Mouse (Mus musculus) lung, postnatal 14 days (tissue): ENCODE data around the gene Ckap2.

Experiments used
- DNase-seq: peaks from one replicate; pipeline ENCODE4 v3.0.0; 2021

The Ckap2 gene

DNA sequence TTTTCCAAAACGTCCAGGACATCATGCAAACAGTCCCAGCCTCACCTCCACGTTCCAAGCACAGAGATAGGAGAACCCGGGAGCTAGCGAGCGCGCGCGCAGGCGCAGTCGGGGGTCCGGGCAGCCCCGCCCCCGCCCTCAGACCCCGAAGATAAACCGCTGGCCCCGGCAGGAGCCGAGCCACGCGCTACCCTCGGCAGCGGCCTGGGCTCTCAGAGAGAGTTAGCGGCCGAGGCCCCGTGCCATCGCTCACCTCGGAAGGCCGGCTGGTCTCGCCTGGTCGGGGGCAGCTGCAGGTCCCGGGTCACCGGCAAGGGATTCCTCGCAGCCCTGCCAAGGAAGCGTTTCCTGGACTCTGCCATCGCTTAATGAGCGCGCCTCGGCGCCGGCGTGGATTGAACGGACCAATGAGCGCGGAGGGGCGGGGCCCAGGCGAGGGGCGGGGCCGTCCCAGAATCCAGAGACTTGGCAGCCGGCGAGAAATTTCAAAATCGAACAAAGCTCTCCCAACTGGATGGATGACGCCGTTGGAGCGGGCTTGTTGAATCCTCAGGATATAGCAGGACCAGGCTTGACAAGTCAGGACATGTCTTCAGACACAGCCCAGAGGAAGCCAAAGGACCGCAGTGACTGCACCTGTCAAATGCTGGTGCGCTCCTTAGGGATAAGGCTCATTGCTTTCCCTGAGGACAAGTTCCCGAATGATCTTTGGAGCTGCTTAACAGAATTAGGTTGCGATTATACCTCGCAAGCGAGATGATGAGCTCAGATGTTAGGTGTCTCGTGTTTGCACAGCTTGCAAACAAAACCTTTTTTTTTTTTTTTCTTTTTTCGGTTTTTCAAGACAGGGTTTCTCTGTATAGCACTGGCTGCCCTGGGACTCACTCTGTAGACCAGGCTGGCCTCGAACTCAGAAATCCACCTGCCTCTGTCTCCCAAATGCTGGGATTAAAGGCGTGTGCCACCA is at the start of gene Ckap2:
TSS of gene Ckap2 (minus strand) at position 389 of the 967 bp plus-strand sequence.
- DNase-seq = peak; percentile 91

DNA sequence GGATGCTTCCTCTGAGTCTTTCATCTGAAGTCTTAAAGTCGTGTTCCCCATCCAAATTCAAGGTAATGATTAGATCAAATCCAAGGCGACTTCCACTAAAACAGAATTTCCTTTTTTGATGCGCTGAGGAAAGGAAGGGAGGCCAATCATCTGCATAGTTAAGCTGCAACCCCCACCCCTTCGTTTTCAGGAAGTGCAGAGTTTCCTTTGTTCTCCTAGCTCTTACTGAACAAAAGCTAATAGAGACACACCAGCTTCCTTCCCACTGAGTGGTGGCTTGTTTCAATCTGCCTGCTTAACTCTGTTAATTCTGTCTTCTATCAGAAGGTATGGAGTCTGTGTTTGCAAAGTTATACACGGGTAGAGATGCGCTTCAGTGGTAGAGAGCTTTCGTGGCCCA is 43.0 kb upstream of the Ckap2 start:
- peak; percentile 32 for DNase-seq

DNA sequence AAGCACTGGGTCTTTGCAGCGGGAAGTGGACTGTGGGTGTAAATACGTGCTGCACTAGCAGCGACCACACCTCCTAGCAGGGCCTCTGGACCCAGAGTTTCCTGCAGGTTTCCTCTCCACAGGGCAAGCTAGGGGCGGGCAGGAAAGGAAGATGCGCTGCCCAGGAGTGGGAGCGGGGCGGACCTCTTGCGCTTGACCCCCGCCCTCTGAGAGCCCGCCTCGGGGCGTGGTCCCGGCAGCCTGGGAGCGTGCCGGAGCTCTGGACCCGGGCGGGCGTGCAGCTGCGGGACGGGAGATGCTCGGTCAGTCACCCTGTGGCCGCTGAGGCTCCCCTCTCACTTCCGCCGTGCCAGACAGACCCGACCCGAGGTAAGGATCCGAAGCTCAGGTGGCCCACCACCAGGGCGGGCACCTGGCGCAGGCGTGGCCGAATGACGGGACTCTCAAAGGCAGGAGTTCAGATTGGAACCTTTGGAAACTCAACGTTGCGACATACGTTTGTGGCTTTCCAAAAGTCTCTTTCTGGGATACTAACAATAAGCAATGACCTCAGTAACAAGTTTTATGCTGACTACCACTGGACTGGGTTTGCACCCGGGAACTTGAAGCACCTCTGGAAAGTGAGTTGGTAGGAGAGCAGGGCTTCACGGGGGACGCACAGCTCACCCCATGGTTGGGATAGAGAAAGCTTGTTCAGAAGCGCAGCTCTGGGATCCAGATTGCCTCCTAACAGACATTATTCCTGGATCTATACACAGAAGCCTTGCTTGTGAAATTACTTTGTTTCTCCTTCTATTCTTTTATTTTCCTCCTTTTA is 41.6 kb upstream of the Ckap2 start, which contains the start of gene Thsd1:
TSS of gene Thsd1 (plus strand) at position 253 of the 817 bp plus-strand sequence.
- DNase-seq = peak; percentile 77

DNA sequence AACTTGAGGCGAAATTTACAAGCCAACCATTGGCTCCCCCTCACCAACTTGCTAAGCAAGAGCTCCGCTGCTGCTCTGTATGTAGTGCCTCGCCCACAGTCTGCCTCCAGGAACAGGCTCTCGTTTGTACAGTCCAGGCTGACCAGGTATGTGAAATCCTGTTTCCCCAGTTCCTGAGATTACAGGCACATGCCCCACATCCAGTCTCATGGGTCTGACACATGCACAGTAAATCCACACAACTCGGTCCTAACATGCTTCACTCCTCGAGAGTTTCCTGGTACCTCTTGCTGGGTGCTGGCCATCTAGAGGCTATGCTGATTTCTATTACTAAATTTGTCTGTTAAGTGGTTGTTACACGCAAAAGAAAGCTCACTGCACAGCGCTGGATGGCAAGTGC is 40.7 kb upstream of the Ckap2 start:
- no peak for DNase-seq

DNA sequence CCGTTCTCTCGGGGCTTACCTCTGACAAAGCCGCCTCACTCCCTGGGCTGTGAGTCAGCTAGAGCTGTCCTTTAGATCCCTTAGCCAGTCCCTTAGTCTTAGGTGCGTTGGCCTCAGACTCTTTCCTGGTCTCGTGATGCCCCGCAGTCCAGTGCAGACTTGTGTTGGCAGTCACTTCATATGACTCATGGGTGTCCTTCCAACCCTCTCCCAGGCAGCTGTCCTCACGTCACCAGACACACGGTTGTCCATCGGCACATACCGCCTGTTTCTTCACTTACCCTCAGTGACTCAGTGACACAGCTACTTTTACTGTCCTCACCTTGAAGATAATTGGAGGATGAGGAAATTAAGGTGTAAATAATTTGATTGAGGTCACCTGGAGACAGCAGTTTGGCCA is 29.2 kb upstream of the Ckap2 start:
- no peak for DNase-seq

DNA sequence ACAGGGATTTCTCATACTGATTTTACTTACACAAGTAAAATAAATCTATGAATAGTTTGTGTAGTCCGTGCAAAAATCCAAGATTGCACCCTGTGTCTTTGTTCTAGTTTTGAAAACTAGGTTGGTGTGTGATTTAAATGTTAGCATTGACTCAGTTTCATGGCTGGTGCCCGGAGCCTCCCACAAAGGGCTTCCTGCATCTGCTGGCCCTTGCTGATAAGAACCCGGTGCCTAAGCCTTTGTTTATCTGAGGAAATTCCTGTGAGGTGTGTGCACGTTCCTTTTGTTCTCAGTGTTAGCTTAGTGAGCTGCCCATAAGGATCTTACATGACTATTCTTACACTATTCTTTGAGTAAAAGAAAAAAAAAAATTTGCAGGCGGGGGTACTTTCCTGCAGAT is 23.4 kb upstream of the Ckap2 start:
- DNase-seq = peak; percentile 45

DNA sequence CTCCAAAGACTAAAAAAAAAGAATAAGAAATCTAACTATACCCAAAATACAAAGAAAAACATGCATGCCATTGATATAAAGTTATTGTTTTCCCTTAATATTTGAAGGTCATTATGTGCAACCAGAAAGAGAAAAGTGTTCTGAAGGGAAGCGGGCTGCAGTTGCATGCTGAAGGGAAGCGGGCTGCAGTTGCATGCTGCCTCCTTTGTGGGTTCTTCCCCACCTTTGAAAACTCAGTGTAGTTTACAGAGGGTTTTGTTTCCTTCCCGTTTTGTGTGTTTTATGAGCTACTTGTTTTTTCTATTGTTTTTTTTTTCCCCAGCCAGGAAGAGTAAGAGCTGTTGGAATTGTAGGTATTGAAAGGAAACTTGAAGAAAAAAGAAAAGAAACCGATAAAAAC is 21.9 kb upstream of the Ckap2 start:
- no peak for DNase-seq

DNA sequence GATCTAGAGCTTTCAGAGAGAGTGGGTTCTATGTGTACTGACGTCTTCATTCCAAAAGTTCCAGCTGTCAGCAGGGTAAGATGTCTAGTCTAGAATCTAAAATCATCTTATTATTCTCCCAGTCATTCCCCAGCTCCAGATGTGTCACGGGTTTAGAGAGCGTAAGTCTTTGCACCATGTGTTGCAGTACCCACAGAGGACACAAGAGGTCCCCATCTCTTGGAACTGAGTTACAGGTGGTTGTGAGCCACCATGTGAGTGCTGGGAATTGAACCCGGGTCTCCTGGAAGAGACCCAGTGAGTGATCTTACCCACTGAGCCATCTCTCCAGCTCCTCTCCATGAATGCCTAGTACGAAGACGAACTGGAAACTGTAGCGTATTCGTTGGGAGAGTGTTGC is 13.9 kb upstream of the Ckap2 start:
- no peak for DNase-seq

DNA sequence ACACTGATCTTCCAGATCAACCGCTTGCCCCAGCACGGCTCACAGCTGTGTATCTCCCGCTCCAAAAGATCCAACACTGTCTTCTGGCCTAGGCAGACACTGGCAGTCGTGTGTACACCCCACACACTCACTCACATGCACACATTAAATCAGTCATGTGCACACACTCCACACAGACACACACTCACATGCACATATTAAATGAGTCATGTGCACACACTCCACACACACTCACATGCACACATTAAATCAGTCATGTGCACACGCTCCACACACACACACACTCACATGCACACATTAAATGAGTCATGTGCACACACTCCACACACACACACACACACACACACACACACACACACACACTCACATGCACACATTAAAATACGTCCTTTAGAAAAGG is 12.3 kb upstream of the Ckap2 start:
- DNase-seq = no peak

DNA sequence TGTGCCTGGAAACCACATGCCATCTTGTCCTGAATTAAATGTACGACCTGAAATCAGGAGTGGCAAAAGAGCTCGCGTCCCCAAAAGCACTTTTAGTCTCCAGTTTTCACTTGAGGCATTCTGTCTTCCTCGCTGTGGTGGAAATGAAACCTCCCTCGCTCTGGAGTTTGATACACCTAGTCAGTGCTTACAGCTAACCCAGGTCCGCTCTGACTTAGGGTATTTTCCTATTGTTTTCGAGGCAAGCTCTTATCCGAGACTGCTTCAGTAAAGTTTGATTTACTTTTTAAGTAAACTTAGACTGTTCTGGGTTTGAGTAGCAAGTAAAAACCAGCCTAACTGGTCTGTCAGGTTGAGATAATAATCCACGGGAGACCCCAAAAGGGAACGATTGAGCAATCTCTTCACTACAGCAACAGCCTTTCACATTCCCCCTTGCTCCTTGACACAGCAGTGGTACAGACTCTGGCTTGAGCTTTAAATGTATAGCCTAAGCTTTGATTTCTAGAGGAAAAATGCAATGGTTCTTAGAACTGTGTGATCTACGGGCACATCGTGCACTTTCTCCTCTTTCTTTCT is 7.9 kb upstream of the Ckap2 start:
- peak; percentile 39 for DNase-seq

DNA sequence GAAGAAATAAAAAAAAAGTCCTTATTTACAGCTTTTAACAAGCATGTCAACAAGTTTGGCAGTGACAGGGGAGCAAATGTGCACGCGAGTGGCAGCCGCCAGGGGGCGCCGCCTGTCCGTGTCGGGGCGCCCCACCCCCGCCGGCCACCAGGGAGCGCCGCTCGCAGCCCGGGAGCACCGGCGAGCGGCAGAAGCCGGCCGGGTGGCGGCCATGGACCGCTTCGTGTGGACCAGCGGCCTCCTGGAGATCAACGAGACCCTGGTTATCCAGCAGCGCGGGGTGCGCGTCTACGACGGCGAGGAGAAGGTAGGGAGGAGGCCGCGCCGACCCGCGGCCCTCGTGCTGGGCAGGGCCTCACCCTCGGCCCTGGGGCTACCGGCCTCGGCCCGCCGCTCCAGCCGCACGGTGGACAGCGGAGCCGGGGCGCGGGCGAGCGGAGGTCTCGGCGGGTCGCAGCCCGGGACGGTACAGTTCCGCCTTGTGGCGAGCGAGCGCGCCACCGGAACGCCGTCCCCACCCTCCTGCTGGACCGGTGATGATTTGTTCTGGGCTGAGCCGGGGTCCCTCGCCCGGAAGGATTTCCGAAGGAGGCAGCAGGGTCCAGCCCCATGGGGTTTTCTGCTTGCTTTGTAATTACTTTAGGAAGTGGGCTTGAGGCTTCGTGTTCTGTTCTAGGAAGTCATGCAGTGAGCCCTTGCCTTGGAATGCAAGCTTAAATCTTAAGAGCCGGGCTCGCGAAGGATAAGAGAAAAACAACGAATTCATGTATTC is 7.2 kb upstream of the Ckap2 start, which contains the start of gene Vps36:
TSS of gene Vps36 (plus strand) at position 150 of the 772 bp plus-strand sequence.
- DNase-seq = peak; percentile 92

DNA sequence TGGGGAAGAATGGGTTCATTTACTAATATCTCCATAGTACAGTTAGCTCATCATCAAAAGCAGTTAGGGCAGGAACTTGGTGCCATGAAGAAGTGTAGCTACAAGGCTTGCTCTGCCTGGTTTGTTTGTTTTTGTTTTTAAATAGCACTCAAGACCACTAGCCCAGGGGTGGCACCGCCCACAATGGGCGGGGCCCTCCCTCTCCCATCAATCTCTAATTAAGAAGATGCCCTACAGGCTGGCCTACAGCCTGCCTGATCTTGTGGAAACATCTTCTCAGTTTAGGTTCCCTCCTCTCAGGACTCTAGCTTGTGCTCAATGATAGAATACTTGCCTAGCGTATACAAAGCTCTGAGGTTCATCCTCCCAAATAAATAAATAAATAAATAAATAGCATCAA is 735 bp downstream of the Ckap2 start:
- no peak for DNase-seq

DNA sequence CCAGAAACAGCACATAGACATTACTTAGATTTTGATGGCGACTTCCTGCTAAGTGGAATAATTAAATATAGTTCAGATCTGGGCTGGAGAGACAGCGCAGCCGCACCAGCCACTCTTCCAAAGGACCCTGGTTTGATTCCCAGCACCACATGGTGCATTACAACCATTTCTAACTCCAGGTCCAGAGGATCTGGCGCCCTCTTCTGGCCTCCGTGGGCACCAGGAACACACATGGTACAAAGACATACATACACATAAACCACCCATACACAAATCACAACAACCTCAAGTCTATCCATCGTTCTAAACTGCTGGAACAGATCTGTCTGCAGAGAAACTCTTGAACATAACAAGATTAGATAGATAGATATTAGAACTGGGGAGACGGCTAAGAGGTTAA is 9.7 kb downstream of the Ckap2 start:
- DNase-seq = no peak

DNA sequence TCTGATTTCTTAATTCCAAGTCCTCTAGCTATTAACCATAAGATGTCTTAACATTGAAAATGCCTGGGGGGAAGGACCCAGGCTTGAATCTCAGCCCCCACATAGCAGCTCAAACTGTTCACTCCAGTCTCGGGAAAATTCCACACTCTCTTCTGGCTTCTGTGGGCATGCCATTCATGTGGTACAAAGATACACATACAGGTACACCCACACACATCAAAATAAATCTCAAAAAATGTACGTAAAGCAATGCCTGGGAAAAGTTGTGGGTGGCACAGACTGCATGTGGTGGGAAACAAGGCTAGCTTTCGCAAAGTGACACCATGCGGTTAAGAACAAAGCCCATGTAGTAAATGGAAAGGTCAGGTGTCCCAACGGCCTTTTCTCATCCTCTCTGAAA is 16.5 kb downstream of the Ckap2 start:
- DNase-seq = no peak

DNA sequence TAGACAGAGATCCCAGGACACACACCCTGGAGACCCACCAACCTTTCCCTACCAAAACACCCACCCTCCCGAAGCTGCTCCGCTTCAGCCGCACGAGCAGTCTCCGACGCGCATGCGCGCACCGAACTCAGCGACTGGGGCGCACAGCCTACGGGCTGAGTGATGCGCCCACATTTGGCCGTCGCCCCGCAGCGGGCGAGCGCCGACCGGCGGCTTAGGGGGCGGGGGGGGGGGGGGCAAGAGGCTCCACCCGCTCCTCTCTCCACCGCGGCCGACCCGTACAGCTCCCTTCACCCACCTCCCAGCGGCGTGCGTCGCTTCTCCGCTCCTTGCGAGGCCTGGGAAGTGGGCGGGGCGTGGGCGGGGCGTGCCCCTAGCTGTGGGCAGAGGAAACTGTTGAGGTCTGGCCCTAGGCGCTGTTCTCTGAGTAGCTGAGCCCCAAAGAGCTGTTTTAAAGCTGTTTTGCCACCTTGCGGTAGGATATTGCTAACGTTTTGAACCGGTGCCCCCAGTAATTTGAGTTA is 19.5 kb downstream of the Ckap2 start, which contains the start of gene Nek3:
TSS of gene Nek3 (minus strand) at position 356 of the 524 bp plus-strand sequence.
- DNase-seq = peak; percentile 85

DNA sequence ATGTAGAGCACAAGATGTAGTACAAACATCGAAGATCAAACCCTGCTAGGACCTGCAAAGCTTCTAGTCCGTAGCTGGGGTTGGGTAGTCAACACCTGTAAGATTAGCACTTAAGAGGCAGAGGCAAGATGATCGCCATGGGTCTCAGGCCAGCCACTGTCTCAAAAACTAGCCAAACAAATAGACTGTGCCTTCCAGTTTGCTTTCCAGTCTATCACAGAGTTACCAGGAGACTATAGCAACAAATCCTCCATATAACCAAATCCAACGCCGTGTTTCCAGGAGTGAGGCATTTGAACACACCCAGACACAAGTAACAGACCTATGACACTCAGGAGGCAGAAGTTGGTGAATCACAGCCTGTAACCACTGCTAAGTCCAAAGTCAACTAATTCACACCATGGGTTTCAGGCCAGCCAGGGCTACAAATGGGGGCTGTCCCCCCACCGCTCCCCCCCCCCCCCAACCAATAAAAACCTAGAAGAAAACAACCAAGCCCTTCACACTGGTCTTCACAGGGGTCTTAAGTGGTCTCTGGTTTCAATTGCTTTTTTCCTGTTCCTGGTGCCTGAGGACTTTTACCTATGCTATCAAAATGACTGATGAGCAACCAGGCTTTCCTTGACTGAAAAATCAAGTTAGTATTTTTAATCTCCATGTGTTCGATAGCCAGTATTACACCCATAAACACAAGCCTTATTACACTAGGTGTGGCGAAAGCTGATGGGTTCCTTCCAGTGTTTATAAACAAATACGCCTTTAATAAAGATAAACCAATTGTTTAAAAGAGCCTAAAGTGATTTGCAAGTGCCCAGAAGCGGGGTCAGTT is 20.2 kb downstream of the Ckap2 start:
- no peak for DNase-seq

DNA sequence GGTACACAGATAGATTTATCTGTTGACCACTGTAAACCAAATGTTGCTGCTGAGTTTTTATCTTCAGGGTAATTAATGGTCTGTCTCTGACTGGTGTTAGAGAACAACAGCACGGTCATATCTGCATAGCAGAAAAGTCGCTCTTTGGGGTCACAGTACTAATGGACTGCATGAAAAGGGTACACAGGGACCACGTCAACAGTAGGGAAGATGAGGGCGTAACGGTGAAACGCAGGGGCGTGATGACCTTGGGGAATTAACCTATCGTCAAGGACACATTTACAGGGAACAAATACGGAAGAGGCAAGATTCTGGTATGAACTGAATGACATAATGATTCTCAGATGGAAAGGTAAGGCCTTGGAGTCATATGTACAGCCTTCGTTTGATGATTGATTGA is 21.2 kb downstream of the Ckap2 start:
- no peak for DNase-seq

DNA sequence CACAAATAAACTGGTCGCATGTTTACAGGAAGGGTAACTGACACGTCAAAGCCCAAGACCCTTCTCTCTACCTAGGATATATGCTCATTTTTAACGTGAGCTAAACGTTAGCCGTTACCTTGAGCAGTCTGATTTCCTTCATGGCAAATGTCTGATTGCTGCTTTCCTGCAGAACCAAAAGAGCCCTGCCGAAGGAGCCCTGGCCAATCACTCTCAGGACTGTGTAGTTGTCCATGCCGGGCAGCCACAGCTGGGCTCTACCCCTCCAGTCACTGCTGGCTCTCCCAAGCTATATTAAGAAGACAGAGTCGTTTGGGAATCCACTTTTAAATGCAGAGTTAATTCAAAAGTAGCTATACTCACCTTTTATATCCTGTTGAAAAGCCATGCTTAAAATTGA is 23.4 kb downstream of the Ckap2 start:
- no peak for DNase-seq

DNA sequence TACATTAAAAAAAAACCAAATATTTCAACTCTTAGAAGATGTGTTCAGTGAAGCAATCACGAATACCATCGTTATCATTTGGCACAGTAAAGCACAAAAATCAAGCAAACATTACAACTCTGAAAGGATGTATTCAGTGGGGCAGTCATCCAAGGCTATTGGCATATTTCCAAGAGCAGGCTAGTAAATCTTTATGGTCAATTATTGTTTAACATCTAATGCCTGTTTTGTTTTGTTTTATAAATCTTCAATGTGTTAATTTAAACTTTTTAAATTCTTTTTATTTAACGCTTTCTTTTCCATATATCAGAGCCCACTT is 35.3 kb downstream of the Ckap2 start:
- no peak for DNase-seq

DNA sequence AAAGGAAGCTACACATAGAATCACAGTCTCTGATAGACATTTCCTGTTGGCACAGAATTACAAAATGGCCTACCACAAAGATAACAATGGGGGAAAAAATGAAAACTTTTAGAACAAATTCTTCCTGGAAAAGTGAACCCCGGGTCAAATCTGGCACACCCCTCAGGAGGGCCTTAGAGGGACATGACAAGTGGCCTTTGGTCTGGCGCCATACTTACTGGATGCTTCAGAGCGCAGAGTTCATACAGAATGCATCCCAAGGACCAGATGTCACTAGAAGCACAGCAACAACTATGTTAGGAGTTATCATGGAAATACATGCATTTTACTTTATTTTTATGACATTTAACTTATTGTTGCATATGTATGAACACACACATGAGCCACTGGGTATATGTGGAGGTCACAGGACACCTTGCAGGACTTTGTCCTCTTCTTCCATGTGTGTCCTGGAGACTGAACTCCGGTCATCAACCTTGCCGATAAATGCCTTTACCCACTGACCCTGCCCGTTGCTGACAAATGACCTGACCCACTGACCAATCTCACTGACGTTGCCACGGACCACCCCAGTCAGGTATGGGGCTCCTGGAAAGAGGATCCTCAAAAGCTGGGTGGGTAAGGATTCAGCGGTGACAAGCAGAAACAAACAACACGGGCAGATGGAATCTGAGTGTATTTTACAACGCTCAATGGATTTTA is 35.8 kb downstream of the Ckap2 start:
- no peak for DNase-seq

DNA sequence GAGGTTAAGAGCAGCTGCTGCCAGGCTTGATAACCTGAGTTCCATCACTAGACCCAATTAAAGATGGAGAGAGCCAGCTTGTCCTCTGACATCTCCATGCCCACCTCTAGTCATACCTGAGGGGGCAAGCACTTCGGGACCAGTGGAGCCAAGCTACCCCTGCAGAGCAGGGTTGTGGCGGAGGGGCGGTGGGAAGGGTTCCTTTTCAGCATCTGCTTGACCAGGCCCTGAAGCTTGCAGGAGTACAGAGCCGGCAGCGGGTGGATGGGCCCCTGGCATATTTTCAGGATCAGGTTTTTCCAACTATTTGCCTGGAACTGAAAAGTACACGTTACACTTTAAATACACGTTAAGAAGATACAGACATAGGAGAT is 37.3 kb downstream of the Ckap2 start:
- DNase-seq = no peak
